Mouse (Mus musculus) macrophage (primary cell): Measurements from ENCODE around the gene Cdca3. TPM values are rescaled to one million over a fixed set of nuclear protein-coding genes. Genes with fewer than 3 reads are reported as not detected.
A peak's percentile ranks its signal among the peaks of the same experiment; 100 is the strongest.
"Not testable (repeated sequence)": the region's sequence is repeated elsewhere in the genome, so short reads cannot be mapped to it uniquely, and the experiment has no call there.

Experiments used
- H3K27ac ChIP-seq: fragments of 350-480 bp; formaldehyde crosslinking; 2 replicates; pipeline ENCODE4 v1.9.0; 2021
- H3K36me3 ChIP-seq: fragments of 350-480 bp; formaldehyde crosslinking; 2 replicates; pipeline ENCODE4 v1.9.0; 2021; ENCODE audit errors: inconsistent target
- H3K4me3 ChIP-seq: fragments of 350-480 bp; formaldehyde crosslinking; 2 replicates; pipeline ENCODE4 v1.9.0; 2021; ENCODE audit errors: inconsistent target
- H3K79me2 ChIP-seq: fragments of 350-480 bp; formaldehyde crosslinking; 2 replicates; pipeline ENCODE4 v1.9.0; 2021; ENCODE audit errors: inconsistent target
- WGBS: methylation state at CpG from one replicate; pipeline ENCODE4 v1.1.7; 2026; ENCODE audit warnings: inconsistent platforms; ENCODE audit not compliant: missing documents; 5-methylcytosine and 5-hydroxymethylcytosine counted together
- polyA plus RNA-seq: library from polyadenylated mRNA; stranded (reverse); fragments of 250-400 nt; gene quantifications from 3 replicates; pipeline ENCODE4 v1.2.4, GENCODE M21; 2018; ENCODE audit warnings: inconsistent platforms

Gene Cdca3
- polyA plus RNA-seq, 1 experiment from 2014 or later, result 22.0 TPM

DNA sequence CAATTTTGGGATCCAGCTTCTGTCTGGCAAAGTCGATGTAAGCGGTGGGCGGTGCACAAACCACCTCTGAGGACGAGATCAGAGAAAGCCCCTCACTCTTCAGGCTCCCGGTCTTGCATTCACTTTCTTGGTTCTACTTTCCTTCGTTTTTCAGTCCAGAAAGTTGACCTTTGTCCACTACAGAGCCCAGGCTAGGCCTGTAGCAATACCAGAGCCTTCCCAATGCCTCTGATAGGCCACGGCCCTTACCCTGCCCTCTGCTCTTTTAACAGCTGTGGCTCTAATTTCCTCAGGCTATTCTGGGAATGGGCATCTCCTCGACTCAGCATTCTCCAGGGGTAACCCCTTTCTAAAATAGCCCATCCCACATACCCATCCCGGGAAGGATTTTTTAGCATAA is 16.5 kb upstream of the Cdca3 start:
- Histone ChIP-seq H3K36me3 (peaks cover 33% of the 10 kb centered on the region; the same call in 1 of the 2 replicates), H3K79me2 (peaks cover 50% of the 10 kb centered on the region), H3K27ac (peak overlapping the region; percentile 94), H3K4me3 (peak overlapping the region; percentile 85)
- 50% methylated on average over 9 of the region's 9 CpGs for WGBS

DNA sequence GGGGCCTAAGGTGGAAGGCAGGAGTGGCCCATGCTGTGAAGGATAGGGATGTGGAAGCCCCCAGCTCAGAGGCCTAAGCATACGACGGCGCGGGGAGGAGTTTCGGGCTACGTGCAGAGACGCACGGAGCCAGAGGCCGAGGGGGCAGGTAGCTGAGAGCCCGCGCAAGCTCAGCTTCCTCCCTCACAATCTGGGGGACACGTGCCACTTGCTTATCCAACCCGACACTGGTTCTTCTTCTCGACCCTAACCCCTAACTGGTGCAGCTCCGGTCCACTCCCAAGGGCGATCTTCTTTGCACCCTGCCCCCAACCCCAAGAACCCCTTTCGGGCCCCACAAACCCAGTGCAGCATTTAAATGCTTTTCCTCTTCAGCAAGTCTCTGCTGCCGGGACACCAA is 15.9 kb upstream of the Cdca3 start:
- WGBS, result under 1% methylated on average over 18 of the region's 18 CpGs
- Histone ChIP-seq H3K36me3 (peaks cover 33% of the 10 kb centered on the region; the same call in 1 of the 2 replicates), H3K4me3 (peak overlapping the region; percentile 85), H3K79me2 (peaks cover 50% of the 10 kb centered on the region), H3K27ac (peak overlapping the region; percentile 94)

DNA sequence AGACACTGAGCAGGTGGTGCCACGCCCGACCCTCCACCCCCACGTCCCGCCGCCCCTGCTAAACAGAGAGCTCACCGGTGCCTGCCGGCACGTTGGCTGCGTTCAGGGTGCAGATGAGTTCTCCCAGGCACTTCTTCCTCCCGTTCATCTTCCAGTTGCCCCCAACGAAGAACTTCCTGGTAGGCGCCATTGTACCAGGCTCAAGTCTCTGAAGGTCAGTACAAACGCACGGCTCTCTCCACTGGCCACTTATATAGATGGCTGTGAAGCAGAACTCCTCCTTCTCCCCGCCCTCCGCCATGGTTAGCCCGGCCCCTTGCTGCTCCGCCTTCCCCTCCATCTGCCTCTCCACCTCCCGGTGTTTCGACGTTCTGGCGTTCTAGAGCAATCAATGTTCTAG is 15.4 kb upstream of the Cdca3 start, which contains the start of gene Tpi1:
Tpi1 (minus strand) TSS at position 364 of the 400 bp plus-strand sequence.
- Histone ChIP-seq H3K36me3 (peaks cover 33% of the 10 kb centered on the region; the same call in 1 of the 2 replicates), H3K4me3 (peak within 1 kb of the TSS; percentile 85), H3K27ac (peak within 1 kb of the TSS; percentile 94), H3K79me2 (peaks cover 49% of the 10 kb centered on the region)
- 1% methylated on average over 22 of the region's 22 CpGs for WGBS

DNA sequence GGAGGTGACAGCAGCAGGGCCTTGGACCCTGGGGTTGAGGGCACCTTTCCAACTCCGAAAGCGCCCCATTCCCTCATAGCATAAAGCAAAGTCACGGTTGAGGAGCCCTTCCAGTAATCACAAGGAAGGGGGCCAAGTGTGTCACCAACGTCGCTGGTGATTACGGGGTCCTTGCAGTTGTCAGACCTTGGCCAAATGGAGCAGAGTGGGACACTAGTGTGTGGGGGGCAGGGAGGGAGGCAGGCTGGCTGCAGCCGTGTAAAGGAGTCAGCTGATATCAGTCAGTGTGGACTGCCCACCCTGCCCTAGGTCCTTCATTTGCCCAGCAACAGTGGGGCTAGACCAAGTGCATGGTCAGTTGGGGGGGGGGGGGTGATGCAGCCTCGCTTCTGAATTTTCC is 14.9 kb upstream of the Cdca3 start:
- H3K79me2 ChIP-seq, result peaks cover 44% of the 10 kb centered on the region
- H3K27ac ChIP-seq, result peak overlapping the region; percentile 94; the same call in 1 of the 2 replicates
- no peak overlapping the region for H3K4me3 ChIP-seq
- 51% methylated on average over 8 of the region's 8 CpGs for WGBS
- peaks cover 36% of the 10 kb centered on the region for H3K36me3 ChIP-seq

DNA sequence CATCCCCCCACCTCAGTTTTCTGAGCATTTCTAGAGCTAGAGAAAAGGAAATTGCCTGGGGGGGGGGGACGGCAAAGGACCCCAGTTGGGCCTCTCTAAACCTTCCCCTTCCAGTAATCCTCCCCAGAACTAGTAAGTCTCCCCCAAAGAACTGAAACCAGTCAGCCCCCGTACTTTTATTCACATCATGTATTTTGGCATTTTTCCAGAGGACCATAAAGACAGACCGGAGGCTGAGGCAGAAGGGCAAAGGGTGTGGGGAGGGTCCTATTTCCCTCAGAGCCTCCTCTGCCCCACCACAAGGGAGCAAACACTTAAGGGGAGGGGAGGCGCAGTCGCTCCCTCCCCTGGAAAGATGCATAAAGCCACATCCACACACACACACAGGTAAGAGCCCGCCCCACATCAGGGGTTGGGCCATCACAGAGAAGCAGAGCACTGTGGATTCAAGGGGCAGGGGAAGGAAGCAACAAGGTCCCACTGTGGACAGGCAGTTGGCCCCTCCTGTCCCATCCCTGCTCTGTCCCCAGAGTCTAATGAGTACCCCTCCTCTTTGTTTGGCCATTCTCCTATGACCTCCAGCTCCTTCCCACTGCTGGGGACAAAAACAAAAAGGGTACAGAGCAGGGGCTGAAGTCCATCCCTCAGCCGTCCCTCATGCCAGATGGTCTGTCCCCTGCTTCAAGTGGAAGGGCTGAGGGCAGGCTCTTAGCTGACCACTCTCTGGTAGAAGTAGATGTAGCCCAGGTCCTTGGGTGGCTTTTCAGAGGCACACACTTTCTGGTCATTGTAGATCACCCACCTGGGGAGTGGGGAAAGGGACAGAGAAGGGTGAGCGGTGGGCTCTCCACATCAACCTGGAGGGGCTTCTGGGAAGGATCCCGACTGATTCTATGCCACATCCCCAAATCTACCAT is 14.2 kb upstream of the Cdca3 start:
- H3K36me3 ChIP-seq, result peaks cover 43% of the 10 kb centered on the region
- 86% methylated on average over 9 of the region's 9 CpGs for WGBS

DNA sequence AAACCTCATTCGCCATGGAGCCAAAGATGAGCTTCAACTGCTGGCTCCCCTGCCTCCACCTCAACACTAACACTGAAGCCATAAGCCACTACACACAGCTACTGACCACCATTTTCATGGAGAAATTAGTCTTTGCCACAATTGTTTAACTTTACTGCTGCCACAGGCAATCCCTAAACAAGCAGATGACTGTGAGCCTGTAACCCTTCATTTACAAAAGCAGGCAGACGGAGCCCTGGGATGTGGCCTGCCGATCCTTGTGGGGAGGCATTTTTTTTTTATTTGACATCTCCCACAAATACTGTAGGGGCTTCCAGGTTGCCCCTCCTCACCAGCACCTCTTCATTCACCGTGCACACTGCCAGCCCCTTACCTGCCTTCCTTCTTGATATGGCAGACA is 12.7 kb upstream of the Cdca3 start:
- 98% methylated on average over 4 of the region's 4 CpGs for WGBS
- no peak overlapping the region for H3K4me3 ChIP-seq
- no peak overlapping the region for H3K27ac ChIP-seq
- H3K36me3 ChIP-seq, result peaks cover 54% of the 10 kb centered on the region
- peaks cover 23% of the 10 kb centered on the region for H3K79me2 ChIP-seq

More for the DNA sequence above, 14.2 kb upstream of the Cdca3 start:
- Histone ChIP-seq H3K27ac (no peak overlapping the region), H3K4me3 (no peak overlapping the region), H3K79me2 (peaks cover 37% of the 10 kb centered on the region)

DNA sequence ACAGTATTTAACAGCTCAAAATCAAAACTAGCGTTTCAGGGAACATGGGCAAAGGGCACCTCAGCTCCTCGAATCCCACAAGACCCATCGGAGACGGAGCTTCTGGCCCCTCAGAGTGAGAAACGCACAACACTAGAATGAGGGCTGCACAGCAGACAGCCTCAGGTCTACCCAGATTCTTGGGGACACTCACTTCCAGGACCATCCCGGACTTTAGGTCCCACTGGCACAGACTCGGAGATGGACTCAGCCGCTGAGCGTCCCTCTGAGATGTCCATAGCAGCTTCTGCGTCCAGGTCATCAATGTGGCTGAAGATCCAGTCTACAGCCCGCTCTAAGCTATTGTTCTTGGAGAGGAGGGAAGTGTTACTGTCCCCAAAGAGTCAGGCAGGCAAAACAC is 12.2 kb upstream of the Cdca3 start:
- H3K36me3 ChIP-seq, result peaks cover 54% of the 10 kb centered on the region
- no peak overlapping the region for H3K4me3 ChIP-seq
- peaks cover 18% of the 10 kb centered on the region for H3K79me2 ChIP-seq
- 98% methylated on average over 11 of the region's 11 CpGs for WGBS
- H3K27ac ChIP-seq, result no peak overlapping the region

DNA sequence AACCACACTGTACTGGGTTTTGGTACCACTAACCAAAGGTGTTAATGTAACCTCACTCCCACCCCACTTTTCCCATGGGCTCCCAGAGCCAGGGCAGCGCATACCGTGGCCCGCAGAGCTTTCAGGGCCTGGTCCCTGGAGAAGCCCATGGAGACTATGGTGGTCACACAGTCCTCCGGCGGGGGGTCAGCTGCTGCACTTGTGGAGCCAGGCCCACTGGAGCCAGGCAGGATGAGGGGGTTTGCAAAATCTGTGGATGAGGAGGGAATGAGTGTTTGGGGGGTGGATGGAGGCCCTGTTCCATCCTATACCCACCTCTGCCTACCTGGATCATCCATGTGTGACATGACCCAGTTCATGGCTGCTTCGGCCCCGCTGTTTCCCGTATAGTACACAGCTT is 11.8 kb upstream of the Cdca3 start:
- Histone ChIP-seq H3K79me2 (peaks cover 14% of the 10 kb centered on the region), H3K36me3 (peaks cover 55% of the 10 kb centered on the region), H3K27ac (peak overlapping the region; percentile 32), H3K4me3 (no peak overlapping the region)
- 67% methylated on average over 8 of the region's 8 CpGs for WGBS

DNA sequence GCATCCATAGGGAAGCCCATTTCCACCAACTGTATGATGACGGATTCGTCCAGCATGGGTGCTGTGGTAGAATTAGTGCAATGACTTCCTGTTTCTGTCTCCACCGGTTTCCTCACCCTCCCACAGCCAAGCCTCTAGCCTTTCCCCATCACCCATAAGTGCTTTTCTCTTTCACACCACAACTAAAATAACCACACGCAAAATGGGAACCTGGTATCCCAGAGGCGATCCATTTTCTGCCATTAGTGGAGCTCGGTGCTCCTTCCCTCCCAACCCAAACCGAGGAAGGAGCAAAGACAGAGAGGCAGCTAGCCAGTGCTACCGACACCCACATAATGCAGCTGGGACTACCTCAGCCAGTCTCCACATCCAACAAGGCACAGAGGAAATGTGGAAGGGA is 11.4 kb upstream of the Cdca3 start:
- no peak overlapping the region for H3K4me3 ChIP-seq
- peaks cover 10% of the 10 kb centered on the region for H3K79me2 ChIP-seq
- WGBS, result 11% methylated on average over 8 of the region's 8 CpGs
- H3K27ac ChIP-seq, result peak overlapping the region; percentile 46
- peaks cover 59% of the 10 kb centered on the region for H3K36me3 ChIP-seq

DNA sequence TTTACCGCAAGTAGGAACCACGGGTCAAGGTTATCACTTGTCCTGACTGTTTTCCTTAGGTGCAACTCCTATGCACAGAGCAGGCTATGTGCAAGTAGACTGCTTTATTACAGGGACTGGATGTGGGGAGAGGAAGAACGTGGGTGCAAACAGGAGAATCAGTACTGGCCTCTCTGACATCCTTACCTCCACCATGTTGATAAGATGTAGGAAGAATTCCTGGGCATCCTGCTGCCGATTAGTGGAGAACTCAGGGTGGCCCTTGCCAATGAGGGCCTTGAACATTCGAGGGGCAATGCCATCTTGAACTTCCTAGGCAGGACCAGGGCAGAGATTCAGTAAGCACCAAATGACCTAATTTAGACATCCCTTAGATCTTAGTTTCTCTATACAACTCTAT is 8.5 kb upstream of the Cdca3 start:
- H3K4me3 ChIP-seq, result no peak overlapping the region
- no peak overlapping the region for H3K27ac ChIP-seq
- peaks cover 6% of the 10 kb centered on the region for H3K79me2 ChIP-seq
- 97% methylated on average over 5 of the region's 5 CpGs for WGBS
- H3K36me3 ChIP-seq, result peaks cover 81% of the 10 kb centered on the region

DNA sequence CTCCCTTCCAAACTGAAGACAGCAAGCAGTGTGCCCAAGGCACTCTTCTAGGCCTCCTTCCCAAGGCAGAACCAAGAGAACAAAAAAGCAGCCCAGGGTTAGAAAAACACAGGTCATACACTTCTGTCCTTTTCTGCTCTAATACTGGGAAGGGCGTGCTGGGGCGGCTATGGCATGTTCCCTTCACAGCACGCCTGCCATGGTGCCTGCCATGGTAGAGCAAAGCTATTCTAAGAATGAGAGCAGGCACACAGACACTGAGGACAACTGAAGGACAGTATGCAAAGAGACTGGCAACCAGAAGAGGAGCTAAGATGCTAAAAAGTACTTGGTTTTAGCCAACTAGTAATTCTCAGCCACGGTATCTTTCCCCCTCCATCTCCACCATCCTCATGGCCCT is 7.3 kb upstream of the Cdca3 start:
- H3K36me3 ChIP-seq, result peaks cover 80% of the 10 kb centered on the region
- H3K79me2 ChIP-seq, result peaks cover 17% of the 10 kb centered on the region
- WGBS, result 98% methylated on average over 4 of the region's 4 CpGs
- no peak overlapping the region for H3K4me3 ChIP-seq
- H3K27ac ChIP-seq, result no peak overlapping the region

DNA sequence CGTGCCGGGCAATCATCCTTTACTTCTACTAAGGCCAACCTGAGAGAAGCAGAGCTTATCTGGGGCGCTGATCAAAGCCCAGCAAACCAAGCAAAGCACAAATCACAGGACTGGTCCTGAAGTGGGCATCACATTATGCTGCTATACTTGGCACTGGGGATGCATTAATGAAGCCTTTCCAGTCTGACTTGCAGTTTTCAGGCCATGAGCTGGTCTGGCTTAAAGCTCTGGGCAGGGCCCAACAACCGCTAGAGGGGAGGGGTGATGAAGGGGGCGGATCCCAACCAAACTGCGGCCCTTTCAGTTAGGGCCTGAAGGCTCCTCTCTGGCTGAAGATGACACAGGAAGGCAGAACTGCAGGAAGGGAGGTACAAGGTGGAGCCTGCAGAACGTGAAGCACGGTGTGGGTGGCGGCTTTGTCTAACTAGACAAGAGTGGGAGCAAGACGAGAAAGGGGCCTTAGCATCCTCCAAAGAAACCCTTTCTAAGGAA is 1.2 kb upstream of the Cdca3 start:
- Histone ChIP-seq H3K79me2 (peaks cover 61% of the 10 kb centered on the region), H3K36me3 (peaks cover 37% of the 10 kb centered on the region), H3K4me3 (peak overlapping the region; percentile 97), H3K27ac (peak overlapping the region; percentile 87)
- 21% methylated on average over 10 of the region's 10 CpGs for WGBS

DNA sequence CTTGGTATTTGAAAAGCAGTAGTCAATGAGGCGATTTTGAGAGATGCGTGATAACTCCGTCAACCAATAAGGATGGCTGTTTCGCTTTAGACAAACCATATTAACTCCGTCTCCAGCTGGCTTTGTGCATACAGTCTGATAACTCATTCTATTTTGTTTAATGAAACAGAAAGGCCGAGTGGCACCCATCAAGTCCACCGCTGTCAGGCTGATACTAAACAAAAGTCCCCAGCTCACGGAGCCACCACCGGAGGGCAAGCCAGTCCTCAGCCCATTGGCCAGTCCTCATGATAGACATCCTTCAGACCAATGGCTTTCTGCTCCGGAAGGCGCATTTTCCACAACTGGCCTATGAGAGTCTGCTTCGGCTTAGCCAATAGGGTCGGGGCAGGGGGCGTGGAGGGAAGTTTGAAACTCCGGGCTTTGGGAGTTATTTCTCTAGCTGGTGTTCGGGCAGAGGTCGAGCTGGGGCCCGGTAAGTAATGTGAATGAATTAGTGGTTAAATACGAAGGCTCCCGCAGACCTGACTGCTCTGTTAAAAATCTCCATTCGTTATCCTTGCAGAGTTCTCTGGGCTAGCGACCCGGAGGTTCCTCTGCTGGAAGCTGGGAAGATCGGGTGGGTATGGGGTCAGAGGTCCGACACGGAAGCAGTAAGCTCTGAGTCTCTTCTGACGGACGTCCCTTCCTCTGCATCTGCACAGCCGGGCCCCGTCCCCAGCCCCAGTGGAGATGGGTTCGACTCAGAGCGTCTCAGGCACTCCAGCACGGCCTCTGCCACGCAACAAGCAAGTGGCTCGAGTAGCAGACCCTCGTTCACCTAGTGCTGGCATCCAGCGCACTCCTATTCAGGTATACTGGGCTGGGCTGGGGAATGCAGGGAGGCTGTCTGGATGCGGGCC is 703 bp downstream of the Cdca3 start:
- H3K27ac ChIP-seq, result peak overlapping the region; percentile 87
- peak overlapping the region; percentile 97 for H3K4me3 ChIP-seq
- H3K36me3 ChIP-seq, result peaks cover 18% of the 10 kb centered on the region
- peaks cover 61% of the 10 kb centered on the region for H3K79me2 ChIP-seq
- under 1% methylated on average over 38 of the region's 38 CpGs for WGBS

DNA sequence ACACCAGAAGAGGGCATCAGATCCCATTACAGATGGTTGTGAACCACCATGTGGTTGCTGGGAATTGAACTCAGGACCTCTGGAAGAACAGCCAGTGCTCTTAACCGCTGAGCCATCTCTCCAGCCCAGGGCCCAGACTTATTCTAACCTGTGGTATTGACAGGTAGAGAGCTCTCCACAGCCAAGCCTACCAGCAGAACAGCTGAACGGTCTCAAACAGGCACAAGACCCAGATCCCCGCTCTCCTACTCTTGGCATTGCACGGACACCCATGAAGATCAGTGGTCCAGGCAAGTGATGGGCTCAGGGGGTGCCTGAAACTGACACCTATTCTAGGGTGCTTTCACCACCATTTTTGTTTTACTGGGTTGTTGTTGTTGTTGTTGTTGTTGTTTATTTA is 1.9 kb downstream of the Cdca3 start:
- peak overlapping the region; percentile 97 for H3K4me3 ChIP-seq
- H3K27ac ChIP-seq, result 0 out of 2 replicates have a peak overlapping the region, but pooled peaks have one; percentile 87
- WGBS, result 94% methylated on average over 4 of the region's 4 CpGs
- peaks cover 53% of the 10 kb centered on the region for H3K79me2 ChIP-seq
- not testable (repeated sequence) for H3K36me3 ChIP-seq
